24 mouse cellular contexts compared by ENCODE assay signal in the genomic region with DNA sequence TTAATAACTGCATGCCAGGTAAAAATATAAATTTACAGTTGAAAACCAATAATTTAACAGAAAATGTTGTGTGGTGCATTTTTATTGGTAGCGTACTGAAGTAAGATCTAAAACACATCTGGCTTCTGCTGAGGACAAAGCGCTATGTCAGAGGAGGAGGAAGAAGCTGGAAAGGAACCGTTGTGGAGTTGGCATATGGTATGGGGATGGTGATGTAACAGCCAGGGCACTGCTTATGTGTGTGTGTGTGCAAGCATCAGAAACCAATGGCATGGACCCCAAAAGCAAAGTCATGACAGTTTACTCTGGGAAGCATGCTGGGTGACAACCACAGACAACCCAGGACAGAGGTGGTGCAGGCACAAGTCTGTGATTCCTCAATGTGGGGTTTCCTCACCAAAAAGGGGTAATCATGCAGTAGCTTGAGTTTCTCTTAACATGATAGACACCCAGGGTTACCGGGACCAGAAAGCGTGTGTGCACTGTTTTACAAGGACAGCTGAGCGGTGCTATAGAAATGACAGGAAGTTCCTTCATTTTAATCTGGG. TPM values are rescaled to one million over a fixed set of nuclear protein-coding genes. Genes with fewer than 3 reads are reported as not detected.
DNase-seq lines count a peak whose midpoint lies in the region; TF ChIP-seq lines count a peak whose summit lies in the region.
"Had no signal": no experiment of that assay in that cellular context is flagged by ENCODE, and none has a peak within 500 bp of the region (broad histone marks: within the 10 kb centered on the region; RNA-seq: fewer than 3 reads in every experiment).

No protein-coding gene starts in this region.

- H3K79me2 ChIP-seq in heart, adult 2 months (replicated peaks; ENCODE audit: control insufficient read depth, insufficient read depth, low read length) = no peaks in the 10 kb centered on the region

- no peak overlapping the region for H3K4me3 ChIP-seq in heart, adult 2 months
- H3K4me3 ChIP-seq in layer of hippocampus, adult 2 months = no peak overlapping the region
- H3K4me3 ChIP-seq in cortical plate, adult 2 months (ENCODE audit: insufficient read depth, low read length) = no peak overlapping the region
- H3K4me3 ChIP-seq: forebrain, embryonic 10.5 days; forebrain, embryonic 13.5 days; hindbrain, embryonic 12.5 days; hindbrain, embryonic 15.5 days; intestine, embryonic 15.5 days had no signal

- no peaks in the 10 kb centered on the region for H3K27me3 ChIP-seq in heart, adult 2 months (ENCODE audit: control insufficient read depth, insufficient read depth, low read length)
- H3K27me3 ChIP-seq: CH12.LX; forebrain, embryonic 13.5 days; hindbrain, embryonic 12.5 days; hindbrain, embryonic 15.5 days; intestine, embryonic 15.5 days had no signal

- peak; percentile 59 for DNase-seq in heart, adult 11 months
- no peak for DNase-seq in heart, adult 2 months
- no peak for DNase-seq in layer of hippocampus, adult 2 months (ENCODE audit: low spot score in 2 of 2)
- DNase-seq in layer of hippocampus, adult 9-10 months (ENCODE audit: low spot score) = no peak
- peak; percentile 59 for DNase-seq in brain, adult 2 months (ENCODE audit: low read depth, low spot score)
- DNase-seq in right cerebral cortex, postnatal 36 days (ENCODE audit: low spot score in 2 of 2) = no peak
- no peak for DNase-seq in Muller cell, postnatal 12 days (ENCODE audit: inconsistent ontology term)
- DNase-seq: adrenal gland, adult 2 months; adrenal gland, postnatal 25 days; B cell, adult 2 months; cerebellum, adult 18-20 months; cerebellum, adult 9-11 months; cerebellum, postnatal 25 days; gastrocnemius, postnatal 25 days; kidney, adult 18-20 months had no signal

- H3K9ac ChIP-seq in heart, adult 2 months (ENCODE audit: low read depth, low read length) = no peak overlapping the region
- H3K9ac ChIP-seq: forebrain, embryonic 13.5 days; hindbrain, embryonic 12.5 days; hindbrain, embryonic 15.5 days; intestine, embryonic 15.5 days had no signal

- 87% methylated on average over 6 of the region's 6 CpGs for WGBS in heart, adult 2 months

- intact Hi-C loops in heart, adult 2 months (cut with DNase I) = no loop called here

- H3K27ac ChIP-seq in heart, adult 2 months = no peak overlapping the region
- H3K27ac ChIP-seq in layer of hippocampus, adult 2 months = peak overlapping the region; percentile 96
- H3K27ac ChIP-seq in cortical plate, adult 2 months (ENCODE audit: insufficient read depth, low read length) = 0 out of 2 replicates have a peak overlapping the region, but pooled peaks have one; percentile 67
- H3K27ac ChIP-seq: forebrain, embryonic 10.5 days; forebrain, embryonic 13.5 days; hindbrain, embryonic 12.5 days; hindbrain, embryonic 15.5 days; intestine, embryonic 15.5 days had no signal

- TF ChIP-seq CTCF in heart, adult 2 months (IDR thresholded peaks at IDR 0.05) = no peak
- TF ChIP-seq CTCF in layer of hippocampus, adult 2 months (conservative IDR thresholded peaks at IDR 0.05) = no peak
- TF ChIP-seq CTCF in cortical plate, adult 2 months (IDR thresholded peaks at IDR 0.05; ENCODE audit: extremely low read depth, insufficient read depth, low read length) = no peak

- TF ChIP-seq POLR2A in heart, adult 2 months (IDR thresholded peaks at IDR 0.05; ENCODE audit: insufficient read depth, low read depth, low read length) = no peak
- no peak for TF ChIP-seq POLR2A in cortical plate, adult 2 months (IDR thresholded peaks at IDR 0.05; ENCODE audit: extremely low read depth, insufficient read depth, low read length)

- no peak for TF ChIP-seq EP300 in heart, adult 2 months (IDR thresholded peaks at IDR 0.05; ENCODE audit: insufficient read depth, low read depth, low read length)

- H3K4me1 ChIP-seq in heart, adult 2 months (ENCODE audit: control insufficient read depth, insufficient read depth, low read length) = no peaks in the 10 kb centered on the region
- peaks cover 11% of the 10 kb centered on the region; the same call in 1 of the 2 replicates for H3K4me1 ChIP-seq in cortical plate, adult 2 months (ENCODE audit: control insufficient read depth, insufficient read depth, low read length)
- H3K4me1 ChIP-seq: forebrain, embryonic 13.5 days; hindbrain, embryonic 15.5 days; intestine, embryonic 15.5 days had no signal

- no peaks in the 10 kb centered on the region for H3K36me3 ChIP-seq in heart, adult 2 months (ENCODE audit: control insufficient read depth, insufficient read depth, low read length)
- H3K36me3 ChIP-seq: G1E had no signal

RNA-seq across cellular contexts. Expression of gene Chrna1, which starts 32.3 kb away (rescaled TPM):
- total RNA-seq in heart, adult 2 months (2021) = not detected
- polyA plus RNA-seq in heart, adult 2 months (2012; rRNA removed) = 0.04 TPM in 1 of 2 replicates, not detected in the other
- under 1 TPM; 0.42 to 0.54 TPM for total RNA-seq in layer of hippocampus, adult 2 months (2021)
- polyA plus RNA-seq in cortical plate, adult 2 months (2012; rRNA removed) = 0.13 and 0.23 TPM in 2 replicates
- total RNA-seq: adrenal gland, adult 2 months; adrenal gland, postnatal 25 days; CH12.LX; hematopoietic stem cell, adult 5-6 weeks had no signal
- polyA plus RNA-seq: G1E had no signal

Comparison
In these comparisons a context has a peak if more than half of its experiments do, and no peak if none do; other contexts are left out.
1. DNase-seq: peak in heart, adult 11 months (single experiment) and brain, adult 2 months (single experiment); none in heart, adult 2 months (0 of 2), layer of hippocampus, adult 2 months (0 of 2), layer of hippocampus, adult 9-10 months (single experiment), right cerebral cortex, postnatal 36 days (0 of 2) and Muller cell, postnatal 12 days (single experiment).